Mouse (Mus musculus) thymus, adult 2 months (tissue): ENCODE measurements at regions not wholly inside any gene's neighbourhood (a gene's known extent, or its start where the extent isn't known, plus 50 kb on each side); places are given as distances from the start of the nearest gene placed in this dataset.

Experiments
- CTCF ChIP-seq: fragments of 200-500 bp; IDR thresholded peaks from 2 replicates; pipeline ENCODE4 v1.5.1; 2012; ENCODE audit warnings: mild to moderate bottlenecking, control low read depth, low read length, moderate library complexity, borderline replicate concordance; ENCODE audit not compliant: control insufficient read depth, poor library complexity, insufficient read depth; ENCODE audit errors: extremely low read depth
- POLR2A ChIP-seq: fragments of 200-500 bp; IDR thresholded peaks from 2 replicates; pipeline ENCODE4 v1.6.1; 2012; ENCODE audit warnings: mild to moderate bottlenecking, low read length, control low read depth, moderate library complexity; ENCODE audit not compliant: control insufficient read depth, poor library complexity, insufficient read depth; ENCODE audit errors: extremely low read depth

DNA sequence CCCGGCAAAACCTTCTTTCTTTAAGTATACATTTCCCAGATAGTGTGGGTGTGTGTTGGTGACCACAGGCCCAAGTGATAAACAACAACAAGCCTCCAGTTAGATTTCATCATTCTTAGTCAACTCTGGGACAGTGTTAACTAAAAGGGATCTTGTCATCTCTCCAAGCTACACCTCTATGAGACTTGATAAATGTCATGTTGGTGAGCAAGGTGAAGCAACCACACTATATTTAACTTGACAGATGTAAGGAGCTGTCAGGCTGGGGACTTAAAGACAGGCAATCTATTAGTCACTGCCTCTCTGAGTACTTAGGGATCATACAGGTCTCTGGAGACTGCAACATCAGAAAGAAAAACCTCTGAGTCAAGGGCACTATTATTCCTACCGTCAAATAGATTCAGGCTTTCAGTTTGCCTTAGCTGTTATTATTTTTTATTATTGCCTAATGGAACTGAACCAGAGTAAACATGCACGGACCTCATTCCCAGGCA is 87.8 kb upstream of the Ank start:
- TF ChIP-seq CTCF (no peak), POLR2A (no peak)
